Mouse (Mus musculus): Measurements from ENCODE around the gene Lcn11. TPM values are rescaled to one million over a fixed set of nuclear protein-coding genes. Genes with fewer than 3 reads are reported as not detected.

Lcn11 gene
- total RNA-seq, 2 experiments from 2014 or later, result not detected

DNA sequence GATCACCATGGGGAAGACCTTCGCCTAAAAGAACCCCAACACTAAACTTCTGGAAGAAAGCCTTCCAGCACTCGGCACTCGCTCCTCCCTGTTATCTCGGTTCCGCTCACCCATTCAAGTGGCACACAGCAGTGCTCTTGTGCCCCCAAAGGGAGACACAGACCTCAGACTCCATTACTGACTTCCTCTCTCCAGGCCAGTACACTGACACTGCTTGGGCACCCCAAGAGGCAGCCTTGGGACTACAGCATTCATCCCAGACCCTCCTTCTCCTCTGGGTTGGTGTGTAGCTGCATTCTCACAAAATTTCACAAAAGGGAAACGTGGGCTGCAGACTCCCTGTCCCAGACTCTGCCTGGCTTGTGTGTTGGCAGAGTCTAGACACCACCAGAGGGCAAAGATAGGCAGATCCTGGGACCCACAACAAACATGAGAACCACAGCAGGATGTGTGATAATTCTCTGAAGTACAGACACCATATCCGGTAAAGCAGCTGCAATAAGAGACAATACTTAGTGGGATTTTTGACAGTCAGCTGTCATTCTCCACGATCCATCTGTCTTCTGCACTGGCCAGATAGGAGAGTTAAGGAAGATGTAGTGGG is 51.6 kb downstream of the Lcn11 start:
- no peak for DNase-seq

Other genes starting within 250 kb of the Lcn11 start
- gene Traf2, start 230.1 kb upstream of the Lcn11 start, total RNA-seq (2021), result 10 to 100 TPM; 13.3 to 16.4 TPM
- 100 to 1,000 TPM; 177 to 185 TPM for gene Edf1, start 219.2 kb upstream of the Lcn11 start, total RNA-seq (2021)
- 1 to 10 TPM; 2.7 to 4.1 TPM for gene Mamdc4, start 202.2 kb upstream of the Lcn11 start, total RNA-seq (2021)
- gene Phpt1, start 201.8 kb upstream of the Lcn11 start, total RNA-seq (2021), result 10 to 100 TPM; 45.8 to 49.0 TPM
- gene Ajm1, start 195.3 kb upstream of the Lcn11 start, total RNA-seq (2021), result under 1 TPM; 0.14 to 0.38 TPM
- 10 to 100 TPM; 49.6 to 58.7 TPM for gene Rabl6, start 168.5 kb upstream of the Lcn11 start, total RNA-seq (2021)
- gene Ccdc183, start 159.3 kb upstream of the Lcn11 start, total RNA-seq (2021), result not detected
- gene Tmem141, start 155.0 kb upstream of the Lcn11 start, total RNA-seq (2021), result 10 to 100 TPM; 12.2 to 13.9 TPM
- gene Fcna, start 149.0 kb upstream of the Lcn11 start, total RNA-seq (2021), result 1 to 10 TPM; 5.6 to 6.5 TPM
- 10 to 100 TPM; 27.7 to 36.4 TPM for gene Lcn8, start 123.9 kb upstream of the Lcn11 start, total RNA-seq (2021)
- gene Lcn5, start 119.1 kb upstream of the Lcn11 start, total RNA-seq (2021), result not detected
- not detected for gene Lcn6, start 100.2 kb upstream of the Lcn11 start, total RNA-seq (2021)
- gene Lcn10, start 94.3 kb upstream of the Lcn11 start, total RNA-seq (2021), result not detected
- not detected for gene Obp2a, start 77.0 kb upstream of the Lcn11 start, total RNA-seq (2021)
- gene Bmyc, start 70.3 kb upstream of the Lcn11 start, total RNA-seq (2021), result 10 to 100 TPM; 18.3 to 20.4 TPM
- gene Obp2b, start 40.0 kb upstream of the Lcn11 start, total RNA-seq (2021), result not detected
- gene Lcn3, start 11.4 kb upstream of the Lcn11 start, total RNA-seq (2021), result not detected
- gene Gm13539, start 5.2 kb downstream of the Lcn11 start, total RNA-seq (2021), result not detected
- gene Glt6d1, start 38.8 kb downstream of the Lcn11 start, total RNA-seq (2021), result not detected
- not detected for gene Lcn9, start 46.1 kb downstream of the Lcn11 start, total RNA-seq (2021)
- not detected for gene Sohlh1, start 70.2 kb downstream of the Lcn11 start, total RNA-seq (2021)
- under 1 TPM; 0.12 to 0.34 TPM for gene Kcnt1, start 86.7 kb downstream of the Lcn11 start, total RNA-seq (2021)
- 10 to 100 TPM; 29.5 to 34.8 TPM for gene Camsap1, start 206.3 kb downstream of the Lcn11 start, total RNA-seq (2021)
- gene Ubac1, start 244.7 kb downstream of the Lcn11 start, total RNA-seq (2021), result 100 to 1,000 TPM; 185 to 191 TPM

All from gastrocnemius, postnatal 10 days (tissue).